ENCODE assay signal across 1 mouse cellular context in the genomic region with DNA sequence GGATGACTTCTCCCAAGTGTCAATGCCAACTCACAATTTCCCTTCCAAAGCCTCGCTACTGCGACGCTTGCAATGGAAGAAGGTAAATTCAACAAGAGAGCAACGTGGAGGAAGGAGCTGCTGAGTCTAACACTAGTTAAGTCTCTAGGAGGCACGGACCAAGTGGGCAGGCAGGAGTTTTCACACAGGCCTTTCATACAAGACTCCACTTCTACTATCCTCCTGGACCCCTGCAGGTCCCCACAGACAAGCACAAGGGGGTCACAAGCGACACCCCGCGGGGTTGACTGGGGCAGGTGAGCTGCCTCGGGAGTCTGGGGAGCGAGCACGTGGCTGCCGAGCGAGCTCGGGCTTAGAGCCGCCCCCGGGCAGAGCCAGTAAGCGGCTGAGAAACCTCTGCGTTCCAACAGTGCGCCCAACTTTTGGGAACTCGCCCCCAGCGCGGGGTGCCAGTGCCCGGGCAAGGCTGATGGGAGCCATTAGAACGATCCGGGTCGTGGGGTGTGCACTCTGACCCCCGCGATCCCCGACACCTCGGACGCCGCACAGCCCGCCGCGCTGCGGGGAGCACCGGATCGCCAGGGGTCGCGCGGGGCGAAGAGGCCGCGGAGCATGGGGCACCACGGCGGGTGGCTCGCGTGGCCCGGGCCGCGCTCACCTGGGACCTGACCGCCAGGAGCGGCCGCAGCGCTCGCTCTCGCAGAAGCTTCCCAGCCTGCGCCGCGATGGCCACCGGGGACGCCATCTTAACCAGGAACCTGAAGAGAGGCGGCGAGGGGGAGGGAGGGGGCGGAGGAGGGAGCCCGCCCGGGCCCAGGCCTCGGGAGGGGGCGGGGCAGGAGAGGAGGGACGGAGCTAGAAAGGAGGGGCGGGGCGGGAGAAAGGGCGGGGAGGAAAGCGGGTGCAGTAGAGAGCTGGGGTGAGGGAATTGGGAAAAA.
A peak's percentile ranks its signal among the peaks of the same experiment; 100 is the strongest.
TF ChIP-seq lines count a peak whose summit lies in the region.

Gene Suclg2, minus strand, starts transcription at position 770 of the 938 bp plus-strand sequence.

TF ChIP-seq in CH12.LX, 34 proteins besides CTCF, POLR2A, EP300 and RAD21 (continued from another document):
- TF ChIP-seq ETS1 (conservative IDR thresholded peaks at IDR 0.05; ENCODE audit: low read depth, low read length) (no peak), USF2 (conservative IDR thresholded peaks at IDR 0.05; ENCODE audit: low read depth, low read length) (no peak), ELF1 (IDR thresholded peaks at IDR 0.05; ENCODE audit: low read depth, low read length) (peak; percentile 66; the same call in 1 of the 2 replicates), MEF2A (IDR thresholded peaks at IDR 0.05; ENCODE audit: borderline replicate concordance, low read depth, low read length) (no peak), NRF1 (IDR thresholded peaks at IDR 0.05; ENCODE audit: low read depth, low read length) (0 out of 2 replicates have a peak, but pooled peaks have one; percentile 46), UBTF (IDR thresholded peaks at IDR 0.05; ENCODE audit: low read depth, low read length) (peak; percentile 59; the same call in 1 of the 2 replicates), HCFC1 (IDR thresholded peaks at IDR 0.05; ENCODE audit: low read depth, low read length) (no peak; the same call in 1 of the 2 replicates), PAX5 (IDR thresholded peaks at IDR 0.05; ENCODE audit: low read length) (no peak), ZNF384 (IDR thresholded peaks at IDR 0.05; ENCODE audit: low read depth, low read length) (no peak), TCF12 (IDR thresholded peaks at IDR 0.05; ENCODE audit: low read depth, low read length) (peak; percentile 74; the same call in 1 of the 2 replicates), MYC (IDR thresholded peaks at IDR 0.05; ENCODE audit: low read depth, low read length) (peak; percentile 87), NELFE (IDR thresholded peaks at IDR 0.05; ENCODE audit: low read depth, low read length) (peak; percentile 78; the same call in 1 of the 2 replicates), SMC3 (IDR thresholded peaks at IDR 0.05; ENCODE audit: low read depth, low read length) (no peak), ZKSCAN1 (IDR thresholded peaks at IDR 0.05; ENCODE audit: borderline replicate concordance, low read depth, low read length) (no peak), RCOR1 (conservative IDR thresholded peaks at IDR 0.05; ENCODE audit: low read depth, low read length) (no peak)
